ENCODE assay signal across 14 mouse cellular contexts in genomic region chr5:27271336-27271735, GRCm38 (mm10).
"Had no signal": no experiment of that assay in that cellular context is flagged by ENCODE, and none has a peak within 500 bp of the region (broad histone marks: within the 10 kb centered on the region; RNA-seq: fewer than 3 reads in every experiment).

No protein-coding gene starts in this region.

- H3K4me3 ChIP-seq: kidney, embryonic 15.5 days; limb, embryonic 15.5 days; liver, embryonic 12.5 days; midbrain, embryonic 10.5 days; myocyte; neural tube, embryonic 12.5 days; stomach, embryonic 15.5 days had no signal

- DNase-seq: kidney, adult 11 months; kidney, postnatal 14 days; layer of hippocampus, adult 9-11 months; lung, embryonic 14.5 days; lung, postnatal 10 days; lung, postnatal 4 days; midbrain, embryonic 14.5 days had no signal

- H3K27ac ChIP-seq: kidney, embryonic 15.5 days; limb, embryonic 15.5 days; liver, embryonic 12.5 days; midbrain, embryonic 10.5 days; neural tube, embryonic 12.5 days; stomach, embryonic 15.5 days had no signal
